Mouse (Mus musculus) heart, embryonic 15.5 days (tissue): ENCODE measurements around the gene Ehd1. TPM values are rescaled to one million over a fixed set of nuclear protein-coding genes. Genes with fewer than 3 reads are reported as not detected.

Experiments
- ATAC-seq: fragments of 200-750 bp; cut with Nextera tagmentation; replicated peaks from 2 replicates; pipeline ENCODE4 v1.8.0; 2017; ENCODE audit warnings: low read depth, moderate TSS enrichment; ENCODE audit not compliant: insufficient number of reproducible peaks, insufficient read depth, low FRiP score
- H3K27ac ChIP-seq: fragments of 300-500 bp; sonication (generic); 2 replicates; pipeline ENCODE4 v1.5.1; 2015; ENCODE audit warnings: mild to moderate bottlenecking, inconsistent platforms
- H3K27me3 ChIP-seq: fragments of 300-500 bp; sonication (generic); 2 replicates; pipeline ENCODE4 v1.6.1; 2015; ENCODE audit warnings: inconsistent platforms
- H3K36me3 ChIP-seq: fragments of 300-500 bp; sonication (generic); 2 replicates; pipeline ENCODE4 v1.6.1; 2015; ENCODE audit warnings: mild to moderate bottlenecking, inconsistent platforms
- H3K4me1 ChIP-seq: fragments of 300-500 bp; sonication (generic); replicated peaks from 2 replicates; pipeline ENCODE4 v1.6.1; 2015; ENCODE audit warnings: inconsistent platforms
- H3K4me2 ChIP-seq: fragments of 300-500 bp; sonication (generic); 2 replicates; pipeline ENCODE4 v1.6.1; 2015; ENCODE audit warnings: inconsistent platforms, mild to moderate bottlenecking, moderate library complexity
- H3K4me3 ChIP-seq: fragments of 300-500 bp; sonication (generic); 2 replicates; pipeline ENCODE4 v1.5.1; 2015; ENCODE audit warnings: mild to moderate bottlenecking, inconsistent platforms
- H3K9ac ChIP-seq: fragments of 300-500 bp; sonication (generic); 2 replicates; pipeline ENCODE4 v1.6.1; 2015; ENCODE audit warnings: mild to moderate bottlenecking, inconsistent platforms
- H3K9me3 ChIP-seq: fragments of 300-500 bp; sonication (generic); replicated peaks from 2 replicates; pipeline ENCODE4 v1.6.1; 2016; ENCODE audit warnings: inconsistent platforms
- WGBS: fragments of 180-500 bp; shearing (Covaris S2); methylation state at CpG from one replicate; pipeline ENCODE4 v1.1.7; 2015; ENCODE audit warnings: mixed read lengths; 5-methylcytosine and 5-hydroxymethylcytosine counted together
- polyA plus RNA-seq: library from polyadenylated mRNA; unstranded; fragments of >200 nt; fragmentation: Nextera tagmentation; extraction: Ambion mirVana; gene quantifications from 2 replicates; pipeline ENCODE4 v1.2.1, GENCODE M21; 2015

Gene Ehd1
- polyA plus RNA-seq: 54.1 and 66.8 TPM in 2 replicates

DNA sequence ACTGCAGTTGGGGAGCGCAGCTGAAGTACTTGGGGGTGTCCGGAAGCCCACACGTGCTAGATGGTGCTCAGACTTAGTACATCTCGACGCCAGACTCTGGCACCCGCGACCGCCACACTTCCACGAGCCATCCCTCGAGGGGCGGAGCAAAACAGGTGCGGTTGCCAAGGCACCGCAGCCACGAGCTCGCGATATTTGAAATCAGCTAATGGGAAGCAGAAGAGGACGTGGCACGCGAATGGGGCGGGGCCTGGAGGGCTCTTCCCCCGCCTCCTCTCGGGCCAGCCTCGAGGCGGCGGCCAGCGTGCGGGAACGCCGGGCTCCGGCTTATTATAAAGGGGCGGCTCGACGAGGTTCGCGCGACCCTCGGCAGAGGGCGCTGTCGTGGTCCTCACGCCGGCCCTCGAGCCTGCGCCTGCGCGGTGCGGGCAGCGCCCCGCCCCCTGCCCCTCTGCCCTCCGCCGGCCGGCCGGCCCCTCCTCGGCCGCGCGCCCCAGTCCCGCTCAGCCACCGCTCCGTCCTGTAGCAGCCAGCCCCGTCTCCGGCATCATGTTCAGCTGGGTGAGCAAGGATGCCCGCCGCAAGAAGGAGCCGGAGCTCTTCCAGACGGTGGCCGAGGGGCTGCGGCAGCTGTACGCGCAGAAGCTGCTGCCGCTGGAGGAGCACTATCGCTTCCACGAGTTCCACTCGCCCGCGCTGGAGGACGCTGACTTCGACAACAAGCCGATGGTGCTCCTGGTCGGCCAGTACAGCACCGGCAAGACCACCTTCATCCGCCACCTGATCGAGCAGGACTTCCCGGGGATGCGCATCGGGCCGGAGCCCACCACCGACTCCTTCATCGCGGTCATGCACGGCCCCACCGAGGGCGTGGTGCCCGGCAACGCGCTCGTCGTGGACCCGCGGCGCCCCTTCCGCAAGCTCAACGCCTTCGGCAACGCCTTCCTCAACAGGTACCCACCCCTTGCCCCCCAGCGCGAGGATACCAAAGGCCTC is at the start of gene Ehd1:
Gene Ehd1, plus strand, starts transcription at position 300 of the 996 bp plus-strand sequence.
- under 1% methylated on average over 101 of the region's 106 CpGs for WGBS
- H3K4me2 ChIP-seq: peak within 1 kb of the TSS; percentile 98

DNA sequence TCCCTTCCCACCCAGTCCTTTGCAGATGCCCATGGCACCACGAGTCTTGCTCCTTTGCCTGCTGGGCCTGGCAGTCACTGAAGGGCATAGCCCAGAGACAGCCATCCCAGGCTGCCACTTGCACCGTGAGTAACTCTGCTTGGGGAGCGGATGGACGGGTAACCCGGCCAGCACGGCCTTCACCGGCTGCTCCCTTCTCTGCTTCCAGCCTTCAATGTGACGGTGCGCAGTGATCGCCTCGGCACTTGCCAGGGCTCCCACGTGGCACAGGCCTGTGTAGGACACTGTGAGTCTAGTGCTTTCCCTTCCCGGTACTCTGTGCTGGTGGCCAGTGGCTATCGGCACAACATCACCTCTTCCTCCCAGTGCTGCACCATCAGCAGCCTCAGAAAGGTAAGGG is 49.8 kb upstream of the Ehd1 start:
- 87% methylated on average over 14 of the region's 14 CpGs for WGBS
- Histone ChIP-seq H3K27ac (no peak overlapping the region), H3K4me1 (no peaks in the 10 kb centered on the region), H3K36me3 (peaks cover 33% of the 10 kb centered on the region), H3K9me3 (no peaks in the 10 kb centered on the region), H3K4me2 (no peak overlapping the region), H3K9ac (no peak overlapping the region), H3K4me3 (no peak overlapping the region), H3K27me3 (no peaks in the 10 kb centered on the region)
- no peak for ATAC-seq

More for the DNA sequence above, at the start of gene Ehd1:
- Histone ChIP-seq H3K9ac (peak within 1 kb of the TSS; percentile 83), H3K27me3 (no peaks in the 10 kb centered on the region), H3K27ac (peak within 1 kb of the TSS; percentile 79), H3K4me1 (peaks cover 60% of the 10 kb centered on the region), H3K9me3 (no peaks in the 10 kb centered on the region), H3K36me3 (peaks cover 14% of the 10 kb centered on the region), H3K4me3 (peak within 1 kb of the TSS; percentile 75)
- peak; percentile 92 for ATAC-seq

DNA sequence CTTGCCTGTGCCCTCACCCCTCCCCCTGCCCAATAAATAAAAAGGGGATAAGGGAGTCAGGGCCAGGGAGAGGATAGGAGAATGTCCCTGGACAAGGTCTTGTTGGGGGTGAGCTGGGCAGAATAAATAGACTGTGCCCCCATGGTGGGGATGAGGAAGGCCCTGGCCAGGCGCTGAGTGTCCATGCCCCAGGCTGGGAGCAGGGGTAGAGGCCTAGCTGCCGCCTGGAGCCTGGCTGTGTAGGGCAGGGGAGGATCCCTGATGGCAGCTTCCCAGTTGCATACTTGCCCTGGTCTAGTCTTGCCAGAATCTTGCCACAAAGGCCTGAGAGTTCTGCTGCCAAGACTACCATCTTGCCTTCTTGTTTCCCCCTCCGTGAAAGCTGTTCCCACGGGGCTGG is 48.7 kb upstream of the Ehd1 start:
- no peak overlapping the region for H3K4me3 ChIP-seq
- WGBS: 92% methylated on average over 4 of the region's 4 CpGs
- H3K4me1 ChIP-seq: no peaks in the 10 kb centered on the region
- H3K27ac ChIP-seq: no peak overlapping the region
- no peak for ATAC-seq
- H3K9ac ChIP-seq: no peak overlapping the region
- H3K4me2 ChIP-seq: no peak overlapping the region
- no peaks in the 10 kb centered on the region for H3K27me3 ChIP-seq
- H3K36me3 ChIP-seq: peaks cover 42% of the 10 kb centered on the region
- H3K9me3 ChIP-seq: no peaks in the 10 kb centered on the region

DNA sequence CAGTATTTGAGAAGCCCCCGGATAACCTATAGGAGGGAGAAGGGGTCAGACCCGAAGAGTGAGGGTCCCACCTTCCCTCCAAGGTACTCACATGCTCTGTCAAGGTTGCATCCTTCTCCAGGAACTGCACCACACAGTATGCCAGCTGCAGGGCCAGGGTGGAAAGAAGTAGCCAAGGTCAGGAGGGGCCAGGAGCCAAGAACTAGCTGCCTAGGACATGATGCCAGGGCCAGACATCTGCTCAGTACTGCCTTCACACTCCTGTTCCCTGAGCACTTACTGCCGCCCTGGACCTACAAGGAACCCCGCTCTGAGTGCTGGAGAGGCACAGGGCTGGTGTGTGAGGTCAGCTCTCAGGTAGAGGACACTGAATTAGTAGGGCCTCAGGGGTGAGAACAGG is 46.1 kb upstream of the Ehd1 start:
- WGBS: 84% methylated on average over 4 of the region's 4 CpGs
- ATAC-seq: no peak
- H3K27ac ChIP-seq: no peak overlapping the region

DNA sequence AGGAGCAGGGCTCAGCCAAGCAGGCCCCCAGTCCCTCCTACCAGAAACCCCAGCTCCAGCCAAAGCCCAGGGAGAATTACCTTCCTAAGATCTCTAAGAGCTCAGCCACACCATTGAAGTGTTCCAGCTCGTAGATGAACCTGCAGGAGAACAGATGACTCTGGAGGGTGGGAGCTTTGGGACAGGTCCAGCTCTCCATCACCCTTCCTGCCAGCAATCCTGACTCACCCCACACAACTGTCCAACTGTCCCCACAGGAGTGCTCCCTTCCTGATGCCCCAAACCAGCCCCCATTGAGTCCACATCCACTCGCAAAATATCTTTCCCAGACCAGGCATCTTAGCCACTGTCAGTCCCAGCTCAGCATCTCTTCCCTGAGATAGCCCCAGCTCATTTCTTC is 45.5 kb upstream of the Ehd1 start:
- Histone ChIP-seq H3K4me2 (no peak overlapping the region), H3K4me1 (peaks cover 17% of the 10 kb centered on the region), H3K9ac (no peak overlapping the region), H3K27ac (no peak overlapping the region), H3K27me3 (no peaks in the 10 kb centered on the region), H3K36me3 (peaks cover 45% of the 10 kb centered on the region), H3K4me3 (no peak overlapping the region), H3K9me3 (no peaks in the 10 kb centered on the region)
- no peak for ATAC-seq
- WGBS: 76% methylated on average over 2 of the region's 2 CpGs

More for the DNA sequence above, 46.1 kb upstream of the Ehd1 start:
- Histone ChIP-seq H3K4me3 (no peak overlapping the region), H3K27me3 (no peaks in the 10 kb centered on the region), H3K36me3 (peaks cover 45% of the 10 kb centered on the region), H3K9me3 (no peaks in the 10 kb centered on the region), H3K4me2 (no peak overlapping the region), H3K4me1 (peaks cover 17% of the 10 kb centered on the region), H3K9ac (no peak overlapping the region)

DNA sequence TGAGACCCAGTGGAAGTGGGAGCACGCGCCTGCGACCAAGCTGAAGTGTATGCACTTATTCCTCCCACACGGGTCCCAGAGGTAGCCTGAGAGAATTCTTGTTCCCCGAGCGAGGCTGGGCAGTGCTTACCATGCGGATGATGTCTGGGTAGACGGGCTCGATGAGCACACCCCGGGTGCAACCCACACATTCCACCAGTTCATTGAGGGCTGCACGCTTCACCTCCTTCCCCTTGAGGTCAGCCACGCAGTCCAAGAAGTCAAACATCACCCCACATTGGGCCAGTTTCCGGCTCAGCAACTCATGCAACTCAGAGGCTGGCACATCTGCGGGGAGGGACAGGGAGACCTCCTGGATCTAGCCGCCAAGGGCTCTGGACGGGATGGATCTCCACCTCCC is 42.9 kb upstream of the Ehd1 start:
- no peak overlapping the region for H3K9ac ChIP-seq
- H3K27me3 ChIP-seq: no peaks in the 10 kb centered on the region
- H3K4me1 ChIP-seq: peaks cover 23% of the 10 kb centered on the region
- H3K4me2 ChIP-seq: 0 out of 2 replicates have a peak overlapping the region, but pooled peaks have one; percentile 87
- no peak overlapping the region for H3K4me3 ChIP-seq
- H3K36me3 ChIP-seq: peaks cover 34% of the 10 kb centered on the region
- no peak overlapping the region for H3K27ac ChIP-seq
- WGBS: 82% methylated on average over 16 of the region's 16 CpGs
- ATAC-seq: no peak
- no peaks in the 10 kb centered on the region for H3K9me3 ChIP-seq

DNA sequence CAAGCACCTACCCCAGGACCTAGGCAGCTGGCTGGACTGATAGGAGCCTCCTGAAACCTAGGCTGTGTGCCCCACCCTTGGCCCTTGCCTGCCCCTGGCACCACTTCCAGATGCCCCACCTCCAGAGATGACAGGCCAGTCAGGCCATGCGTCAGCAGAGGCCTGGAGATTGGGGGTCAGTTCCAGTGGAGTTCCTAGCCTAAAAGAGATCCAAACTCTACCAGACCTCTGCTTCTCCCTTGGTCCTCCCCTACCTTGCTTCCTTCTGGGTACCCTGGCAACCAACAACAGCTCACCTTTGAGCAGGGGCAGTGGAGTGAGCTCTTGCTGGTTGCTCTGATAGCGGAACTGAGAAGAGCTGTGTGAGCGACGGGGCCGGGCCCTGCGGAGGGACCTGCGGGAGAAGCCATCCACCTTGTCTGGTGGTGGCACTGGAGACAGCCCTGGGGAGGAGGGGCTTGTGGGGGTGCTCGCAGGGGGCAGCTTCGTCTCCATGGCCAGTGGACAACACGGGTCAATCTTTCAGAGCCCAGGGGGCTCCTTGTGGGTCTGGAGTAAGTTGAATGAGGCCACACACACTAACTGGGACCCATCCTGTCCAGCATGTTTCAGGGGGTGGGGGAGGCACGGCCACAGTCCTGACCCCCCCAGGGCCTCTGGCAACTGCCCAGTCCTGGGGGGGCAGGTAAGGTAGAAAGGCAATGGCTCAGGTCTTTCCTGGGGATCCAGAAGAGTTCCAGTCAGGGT is 42.0 kb upstream of the Ehd1 start:
- Histone ChIP-seq H3K36me3 (peaks cover 33% of the 10 kb centered on the region), H3K4me3 (peak overlapping the region; percentile 89), H3K4me1 (peaks cover 23% of the 10 kb centered on the region), H3K27me3 (no peaks in the 10 kb centered on the region), H3K4me2 (peak overlapping the region; percentile 87), H3K27ac (no peak overlapping the region), H3K9ac (peak overlapping the region; percentile 90), H3K9me3 (no peaks in the 10 kb centered on the region)
- no peak for ATAC-seq
- 61% methylated on average over 11 of the region's 11 CpGs for WGBS

DNA sequence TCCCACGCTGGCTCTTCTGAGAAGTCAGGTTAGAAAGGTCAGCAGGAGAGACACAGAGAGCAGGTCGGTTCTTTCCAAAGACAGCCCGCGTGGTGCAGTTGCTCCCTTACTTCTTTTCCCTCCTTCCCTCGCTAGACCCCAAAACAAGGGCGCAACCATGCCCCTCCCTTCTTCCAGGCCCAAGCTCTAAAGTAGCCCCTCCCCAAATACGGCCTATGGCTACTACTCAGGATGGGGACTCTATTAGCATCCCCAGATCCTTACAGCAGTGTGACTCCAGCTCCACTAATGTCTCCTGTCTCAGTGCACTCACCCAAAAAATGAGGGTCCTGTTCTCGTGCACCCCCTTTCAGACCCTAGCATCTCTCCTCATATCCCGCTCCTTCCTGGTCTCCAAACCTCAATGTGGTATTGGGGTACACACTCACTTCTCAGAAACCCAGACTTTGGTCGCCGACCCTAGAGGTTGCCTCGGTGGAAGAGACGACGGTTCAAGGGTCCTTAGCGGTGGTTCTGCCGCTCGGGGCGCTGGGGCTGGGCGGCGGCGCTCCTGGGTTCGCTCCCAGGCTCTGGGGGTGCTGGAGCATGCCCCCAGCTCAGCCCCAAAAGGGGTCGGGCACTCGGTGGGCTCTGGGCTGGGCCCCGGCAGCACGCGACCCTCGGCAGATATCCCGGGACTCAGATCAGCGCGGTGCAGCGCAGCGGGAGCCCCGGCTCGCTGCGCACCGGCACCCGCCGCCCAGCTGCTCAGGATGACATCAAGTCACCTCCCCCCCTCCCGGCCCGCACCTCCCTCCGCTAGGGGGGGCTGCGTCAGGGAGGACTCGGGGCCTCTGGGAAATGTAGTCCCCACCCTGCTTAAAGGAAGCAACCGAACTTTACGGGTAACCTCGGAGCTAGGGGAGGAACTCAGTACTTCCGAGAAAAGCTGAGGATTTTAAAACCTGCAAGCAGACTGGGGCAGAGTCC is 41.2 kb upstream of the Ehd1 start, which contains the start of gene Ppp2r5b:
Gene Ppp2r5b, minus strand, starts transcription at position 789 of the 969 bp plus-strand sequence.
- peak within 1 kb of the TSS; percentile 87 for H3K4me2 ChIP-seq
- 3% methylated on average over 48 of the region's 48 CpGs for WGBS
- peak within 1 kb of the TSS; percentile 97 for H3K27ac ChIP-seq
- no peaks in the 10 kb centered on the region for H3K27me3 ChIP-seq
- H3K36me3 ChIP-seq: peaks cover 25% of the 10 kb centered on the region
- peak within 1 kb of the TSS; percentile 89 for H3K4me3 ChIP-seq
- no peaks in the 10 kb centered on the region for H3K9me3 ChIP-seq
- peak; percentile 92 for ATAC-seq
- peaks cover 23% of the 10 kb centered on the region for H3K4me1 ChIP-seq
- H3K9ac ChIP-seq: peak within 1 kb of the TSS; percentile 90

DNA sequence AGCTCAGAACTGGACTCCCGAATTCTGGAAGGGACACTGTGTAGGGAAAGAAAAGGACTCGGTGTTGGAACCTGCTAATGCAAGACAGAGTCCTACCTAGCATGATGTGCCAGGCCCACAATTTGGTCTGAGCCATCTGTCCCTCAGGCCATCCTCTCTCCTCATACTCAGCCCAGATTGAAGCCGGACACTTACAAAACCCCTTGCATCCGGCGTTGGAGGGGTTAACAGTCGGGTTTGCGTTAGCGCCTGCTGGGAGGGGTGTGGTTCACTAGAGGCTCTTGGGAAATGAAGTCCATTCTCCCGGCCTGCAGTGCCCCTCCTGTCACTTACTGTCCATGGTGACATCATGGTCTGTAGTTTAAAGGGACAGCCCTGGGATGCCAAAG is 40.5 kb upstream of the Ehd1 start:
- Histone ChIP-seq H3K9me3 (no peaks in the 10 kb centered on the region), H3K27ac (peak overlapping the region; percentile 97), H3K36me3 (peaks cover 18% of the 10 kb centered on the region; the same call in 1 of the 2 replicates), H3K4me3 (peak overlapping the region; percentile 89), H3K4me1 (peaks cover 26% of the 10 kb centered on the region), H3K4me2 (peak overlapping the region; percentile 87), H3K9ac (peak overlapping the region; percentile 90), H3K27me3 (no peaks in the 10 kb centered on the region)
- WGBS: under 1% methylated on average over 9 of the region's 9 CpGs
- ATAC-seq: peak; percentile 89

DNA sequence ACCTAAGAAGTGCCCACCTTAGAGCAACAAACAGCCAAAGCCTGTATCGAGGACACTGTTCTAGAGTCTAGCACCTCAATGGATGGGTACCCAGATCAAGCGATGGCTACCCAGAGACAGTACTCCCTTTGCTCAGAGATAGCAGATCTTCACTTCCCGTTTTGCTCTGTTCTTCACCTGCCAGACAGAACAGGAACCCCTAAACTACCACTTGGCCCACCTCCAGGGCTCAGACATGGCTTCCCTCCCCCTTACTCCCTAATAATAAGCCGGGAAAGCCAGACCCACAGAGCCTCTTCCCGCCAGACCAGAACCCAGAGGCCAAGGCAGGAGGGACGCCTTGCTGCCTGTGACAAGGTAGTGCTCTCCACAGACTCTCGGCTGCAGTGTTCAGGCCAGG is 39.7 kb upstream of the Ehd1 start:
- no peaks in the 10 kb centered on the region for H3K27me3 ChIP-seq

More for the DNA sequence above, 39.7 kb upstream of the Ehd1 start:
- 65% methylated on average over 7 of the region's 7 CpGs for WGBS
- H3K4me3 ChIP-seq: no peak overlapping the region
- no peak overlapping the region for H3K4me2 ChIP-seq
- no peaks in the 10 kb centered on the region for H3K9me3 ChIP-seq
- no peak for ATAC-seq
- peaks cover 10% of the 10 kb centered on the region; the same call in 1 of the 2 replicates for H3K36me3 ChIP-seq
- 0 out of 2 replicates have a peak overlapping the region, but pooled peaks have one; percentile 97 for H3K27ac ChIP-seq
- peaks cover 26% of the 10 kb centered on the region for H3K4me1 ChIP-seq
- H3K9ac ChIP-seq: no peak overlapping the region
